Mouse (Mus musculus) right cerebral cortex, adult 18-20 months (tissue): ENCODE measurements around the gene Olfr128.
"Not testable (repeated sequence)": the region's sequence is repeated elsewhere in the genome, so short reads cannot be mapped to it uniquely, and the experiment has no call there.

ENCODE experiments used
- DNase-seq: peaks from one replicate; pipeline ENCODE4 v3.0.0; 2022; ENCODE audit warnings: mixed read lengths

Gene Olfr128

GRCm38 (mm10) chr17:37920248-37920647, at the start of gene Olfr128:
TSS of gene Olfr128 (plus strand) at chr17:37920548.
- no peak for DNase-seq

- no peak for DNase-seq
Observed at GRCm38 (mm10) chr17:37873830-37874229, 46.5 kb upstream of the Olfr128 start.

- DNase-seq, result no peak
Observed at GRCm38 (mm10) chr17:37900137-37900536, 20.2 kb upstream of the Olfr128 start, which contains the start of gene Olfr127. TSS of gene Olfr127 (plus strand) at chr17:37900437.

- DNase-seq, result not testable (repeated sequence)
Observed at GRCm38 (mm10) chr17:37906821-37907220, 13.5 kb upstream of the Olfr128 start.

- DNase-seq, result no peak
Observed at GRCm38 (mm10) chr17:37952979-37953378, 32.6 kb downstream of the Olfr128 start, which contains the start of gene Olfr761. TSS of gene Olfr761 (minus strand) at chr17:37953079.

- no peak for DNase-seq
Observed at GRCm38 (mm10) chr17:37973591-37973990, 53.2 kb downstream of the Olfr128 start.
